Mouse (Mus musculus) liver, postnatal 0 days (tissue): Measurements from ENCODE around the gene Wasf2. TPM values are rescaled to one million over a fixed set of nuclear protein-coding genes. Genes with fewer than 3 reads are reported as not detected.

ENCODE experiments used
- ATAC-seq: fragments of 200-750 bp; cut with Nextera tagmentation; 2 replicates; pipeline ENCODE4 v1.8.0; 2017; ENCODE audit warnings: mild to moderate bottlenecking, moderate library complexity
- DNase-seq: peaks from one replicate; pipeline ENCODE4 v3.0.0-alpha.2; 2016
- H3K27ac ChIP-seq: fragments of 300-500 bp; sonication (generic); 2 replicates; pipeline ENCODE4 v1.5.1; 2014; ENCODE audit warnings: antibody characterized with exemption, moderate library complexity, mild to moderate bottlenecking, low read depth
- H3K27me3 ChIP-seq: fragments of 300-500 bp; sonication (generic); 2 replicates; pipeline ENCODE4 v1.6.1; 2014; ENCODE audit warnings: low read length, control low read depth, mixed read lengths; ENCODE audit not compliant: insufficient read depth
- H3K36me3 ChIP-seq: fragments of 300-500 bp; sonication (generic); replicated peaks from 2 replicates; pipeline ENCODE4 v1.6.1; 2014; ENCODE audit warnings: mild to moderate bottlenecking, control low read depth, low read length, moderate library complexity, mixed read lengths; ENCODE audit not compliant: insufficient read depth
- H3K4me1 ChIP-seq: fragments of 300-500 bp; sonication (generic); 2 replicates; pipeline ENCODE4 v1.6.1; 2014; ENCODE audit warnings: antibody characterized with exemption, mild to moderate bottlenecking, control low read depth; ENCODE audit not compliant: insufficient read depth
- H3K4me2 ChIP-seq: fragments of 300-500 bp; sonication (generic); 2 replicates; pipeline ENCODE4 v1.6.1; 2014; ENCODE audit warnings: low read depth, mild to moderate bottlenecking, low read length, moderate library complexity, mixed read lengths
- H3K4me3 ChIP-seq: fragments of 300-500 bp; sonication (generic); 2 replicates; pipeline ENCODE4 v1.5.1; 2014; ENCODE audit warnings: low read depth, low read length
- H3K9ac ChIP-seq: fragments of 300-500 bp; sonication (generic); replicated peaks from 2 replicates; pipeline ENCODE4 v1.6.1; 2014; ENCODE audit warnings: mild to moderate bottlenecking, moderate library complexity
- H3K9me3 ChIP-seq: fragments of 300-500 bp; sonication (generic); 2 replicates; pipeline ENCODE4 v1.6.1; 2016; ENCODE audit warnings: mild to moderate bottlenecking, control low read depth, low read length, mixed read lengths
- CTCF ChIP-seq: sonication (generic); IDR thresholded peaks from 2 replicates; pipeline ENCODE4 v1.5.1; 2016; ENCODE audit warnings: antibody characterized with exemption, low read depth
- EP300 ChIP-seq: IDR thresholded peaks from 2 replicates; pipeline ENCODE4 v1.6.1; 2016; ENCODE audit warnings: antibody characterized with exemption, low read depth, mild to moderate bottlenecking
- WGBS: fragments of 180-500 bp; shearing (Covaris S2); extraction: QIAGEN DNeasy Blood & Tissue Kit; methylation state at CpG from one replicate; pipeline ENCODE4 v1.1.7; 2014; ENCODE audit not compliant: insufficient replicate concordance; 5-methylcytosine and 5-hydroxymethylcytosine counted together
- polyA plus RNA-seq: library from polyadenylated mRNA; unstranded; fragments of >200 nt; fragmentation: Nextera tagmentation; extraction: Ambion mirVana; gene quantifications from 2 replicates; pipeline ENCODE4 v1.2.1, GENCODE M21; 2015

The Wasf2 gene
- polyA plus RNA-seq, 1 experiment from 2014 or later: 43.1 TPM

DNA sequence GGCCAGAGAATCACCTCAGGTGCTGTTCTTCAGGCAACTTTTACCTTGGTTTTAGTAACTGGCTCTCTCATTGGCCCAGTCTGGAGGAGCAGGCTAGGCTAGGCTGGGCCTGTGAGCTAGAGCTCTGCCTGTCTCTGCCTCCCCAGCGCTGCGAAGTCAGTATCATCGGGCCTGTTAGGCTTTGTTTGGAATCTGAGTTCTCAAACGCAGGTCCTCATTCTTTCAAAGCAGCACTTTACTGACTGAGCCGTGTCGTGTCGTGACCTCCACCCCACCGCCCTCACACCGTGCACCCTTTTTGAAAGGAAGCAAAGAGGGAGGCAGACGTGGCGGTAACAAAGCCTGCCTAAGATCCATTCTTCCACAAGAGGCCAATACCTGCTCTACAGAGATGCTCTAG lies 914 bp upstream of the Wasf2 start:
- DNase-seq: no peak
- no peak for TF ChIP-seq CTCF
- no peak for TF ChIP-seq EP300
- H3K9me3 ChIP-seq: peaks cover 1% of the 10 kb centered on the region; the same call in 1 of the 2 replicates
- peak overlapping the region; percentile 94 for H3K4me3 ChIP-seq
- H3K27ac ChIP-seq: peak overlapping the region; percentile 93
- WGBS: 48% methylated on average over 11 of the region's 11 CpGs
- no peak for ATAC-seq
- H3K4me1 ChIP-seq: peaks cover 16% of the 10 kb centered on the region
- H3K36me3 ChIP-seq: peaks cover 5% of the 10 kb centered on the region; the same call in 1 of the 2 replicates
- no peaks in the 10 kb centered on the region for H3K27me3 ChIP-seq
- H3K9ac ChIP-seq: peak overlapping the region; percentile 58
- H3K4me2 ChIP-seq: peak overlapping the region; percentile 74

- Histone ChIP-seq H3K4me3 (peak overlapping the region; percentile 94), H3K36me3 (peaks cover 12% of the 10 kb centered on the region), H3K4me1 (peaks cover 16% of the 10 kb centered on the region), H3K27ac (peak overlapping the region; percentile 93), H3K9me3 (no peaks in the 10 kb centered on the region), H3K27me3 (no peaks in the 10 kb centered on the region), H3K9ac (peak overlapping the region; percentile 97), H3K4me2 (peak overlapping the region; percentile 76)
- TF ChIP-seq EP300 (no peak), CTCF (no peak)
- WGBS: under 1% methylated on average over 17 of the region's 17 CpGs
- DNase-seq (peak; percentile 43), ATAC-seq (0 out of 2 replicates have a peak, but pooled peaks have one; percentile 6)
Measured at GRCm38 (mm10) chr4:133130890-133131741, 811 bp downstream of the Wasf2 start.

DNA sequence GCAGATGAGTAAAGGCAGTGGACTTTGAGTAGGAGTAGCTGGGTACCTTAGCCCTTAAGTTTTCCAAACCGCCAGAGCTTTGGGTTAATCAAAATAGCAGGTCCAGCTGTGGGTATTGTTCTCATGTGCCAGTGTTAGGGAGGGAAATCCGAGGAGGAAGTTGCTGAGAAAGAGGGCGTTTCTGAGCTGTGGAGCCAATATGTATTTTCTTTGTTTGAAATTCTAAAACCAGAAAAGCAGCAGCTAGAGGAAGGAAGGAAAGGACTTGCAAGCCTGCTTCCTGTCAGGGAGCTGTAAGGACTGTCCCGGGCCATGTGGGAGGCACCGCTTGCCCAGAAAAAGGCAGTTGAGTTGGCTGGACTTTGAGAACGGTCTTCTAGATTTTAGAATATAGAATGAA lies 1.7 kb downstream of the Wasf2 start:
- Histone ChIP-seq H3K36me3 (peaks cover 12% of the 10 kb centered on the region), H3K9ac (peak overlapping the region; percentile 97), H3K4me1 (peaks cover 16% of the 10 kb centered on the region), H3K9me3 (no peaks in the 10 kb centered on the region), H3K27me3 (no peaks in the 10 kb centered on the region), H3K4me3 (peak overlapping the region; percentile 94), H3K27ac (peak overlapping the region; percentile 93), H3K4me2 (peak overlapping the region; percentile 76)
- ATAC-seq (no peak), DNase-seq (peak; percentile 46)
- 7% methylated on average over 6 of the region's 6 CpGs for WGBS
- no peak for TF ChIP-seq EP300
- TF ChIP-seq CTCF: no peak

- Histone ChIP-seq H3K4me3 (no peak overlapping the region), H3K9ac (no peak overlapping the region), H3K27me3 (no peaks in the 10 kb centered on the region), H3K4me1 (peaks cover 5% of the 10 kb centered on the region; the same call in 1 of the 2 replicates), H3K27ac (no peak overlapping the region), H3K4me2 (no peak overlapping the region), H3K9me3 (no peaks in the 10 kb centered on the region), H3K36me3 (peaks cover 25% of the 10 kb centered on the region)
- no peak for TF ChIP-seq CTCF
- no peak for TF ChIP-seq EP300
- DNase-seq: no peak
- WGBS: 52% methylated on average over 1 of the region's 1 CpGs
- no peak for ATAC-seq
Measured at GRCm38 (mm10) chr4:133136946-133137345, 6.6 kb downstream of the Wasf2 start.

DNA sequence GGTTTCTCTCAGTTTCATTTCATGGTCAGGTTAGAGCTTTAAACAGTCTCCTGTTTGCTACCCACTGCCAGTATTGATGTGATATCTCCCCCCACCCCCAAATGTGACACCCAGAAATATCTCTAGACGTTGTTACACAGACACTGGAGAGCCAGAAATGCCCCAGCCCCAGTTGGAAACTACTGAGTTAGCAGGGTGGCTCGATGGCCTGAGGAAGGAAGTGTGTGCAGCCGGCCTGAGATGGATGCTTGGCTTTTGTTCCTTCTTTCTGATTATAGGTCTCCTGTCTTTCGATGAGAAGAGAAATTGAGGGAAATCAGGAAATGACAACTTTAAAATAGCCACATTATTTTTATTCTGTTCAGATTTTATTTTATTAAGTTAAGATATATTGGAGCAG lies 8.7 kb downstream of the Wasf2 start:
- DNase-seq: no peak
- Histone ChIP-seq H3K9me3 (no peaks in the 10 kb centered on the region), H3K4me1 (no peaks in the 10 kb centered on the region; the same call in 1 of the 2 replicates), H3K27ac (no peak overlapping the region), H3K36me3 (peaks cover 22% of the 10 kb centered on the region), H3K27me3 (no peaks in the 10 kb centered on the region), H3K9ac (no peak overlapping the region), H3K4me3 (no peak overlapping the region), H3K4me2 (no peak overlapping the region)
- 38% methylated on average over 4 of the region's 4 CpGs for WGBS
- no peak for ATAC-seq
- TF ChIP-seq EP300 (no peak), CTCF (no peak)

DNA sequence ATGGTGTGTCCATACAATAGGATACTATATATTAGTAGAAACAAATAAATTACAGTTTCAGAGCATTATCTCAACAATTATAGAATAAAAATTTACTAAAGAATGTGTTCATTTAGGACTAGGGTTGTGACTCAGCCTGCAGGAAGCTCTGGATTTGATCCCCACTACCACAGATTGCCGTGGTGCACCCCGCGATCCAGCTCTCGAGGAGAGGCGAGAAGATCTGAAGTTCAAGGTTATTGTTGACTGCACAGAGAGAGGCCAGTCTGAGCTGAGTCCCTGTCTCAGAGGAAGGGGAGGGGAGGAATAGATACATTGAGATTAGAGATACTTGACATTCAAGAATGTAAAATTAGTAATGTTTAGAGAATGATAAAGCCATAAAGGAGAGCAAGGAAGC lies 24.7 kb downstream of the Wasf2 start:
- no peak overlapping the region for H3K9ac ChIP-seq
- no peak overlapping the region for H3K4me3 ChIP-seq
- ATAC-seq (no peak), DNase-seq (no peak)
- WGBS: 74% methylated on average over 5 of the region's 5 CpGs
- no peaks in the 10 kb centered on the region for H3K9me3 ChIP-seq
- 0 out of 2 replicates have a peak, but pooled peaks cover 9% of the 10 kb centered on the region for H3K36me3 ChIP-seq
- H3K27me3 ChIP-seq: no peaks in the 10 kb centered on the region
- H3K4me2 ChIP-seq: no peak overlapping the region
- peaks cover 24% of the 10 kb centered on the region for H3K4me1 ChIP-seq
- TF ChIP-seq CTCF: no peak
- no peak for TF ChIP-seq EP300
- H3K27ac ChIP-seq: no peak overlapping the region
